Mouse (Mus musculus): ENCODE data around the gene Tcstv3.
"Not testable (repeated sequence)": the region's sequence is repeated elsewhere in the genome, so short reads cannot be mapped to it uniquely, and the experiment has no call there.

Tcstv3 gene

DNA sequence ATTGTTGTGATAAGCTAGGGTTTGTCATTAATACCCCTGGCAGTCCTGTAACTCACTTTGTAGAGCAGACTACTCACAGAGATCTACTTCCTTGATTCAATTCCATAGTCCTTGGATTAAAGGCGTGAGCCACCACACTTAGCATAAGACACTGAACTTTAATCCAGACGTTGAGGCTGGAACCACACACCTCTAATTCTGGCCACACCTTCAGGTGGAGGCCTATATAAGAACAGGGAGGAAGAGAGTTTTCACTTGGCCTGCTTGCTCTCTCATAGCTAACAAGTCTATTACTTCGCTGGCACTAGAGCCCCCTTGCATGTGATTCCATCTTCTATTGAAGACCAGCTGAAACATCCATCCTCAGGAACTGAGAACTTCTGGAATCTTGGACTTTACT lies at the start of gene Tcstv3:
Tcstv3 (plus strand) TSS at position 301 of the 400 bp plus-strand sequence.
- DNase-seq (ENCODE audit: extremely low spot score, low spot score): not testable (repeated sequence)

DNA sequence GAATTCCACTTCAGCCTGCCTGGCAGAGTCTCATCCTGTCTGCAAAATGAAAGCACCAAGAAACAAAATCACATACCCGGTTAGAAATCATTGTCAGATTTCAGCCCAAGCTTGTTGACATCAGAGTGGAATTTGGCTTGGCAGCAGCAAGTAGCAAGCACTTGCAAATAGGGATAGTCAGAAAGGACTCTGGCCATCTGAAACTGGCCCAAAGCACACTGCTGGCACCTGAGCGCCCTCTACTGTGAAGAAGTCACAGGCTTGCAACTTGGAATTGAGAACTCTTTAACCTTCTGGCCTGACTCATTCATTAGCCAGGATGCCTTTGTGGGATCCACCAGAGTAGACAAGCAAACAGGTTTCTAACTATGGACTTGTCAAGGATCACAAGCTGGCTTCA lies 38.8 kb upstream of the Tcstv3 start:
- not testable (repeated sequence) for DNase-seq (ENCODE audit: extremely low spot score, low spot score)

GRCm38 (mm10) chr13:120278784-120279183 lies 37.9 kb upstream of the Tcstv3 start:
- DNase-seq (ENCODE audit: extremely low spot score, low spot score): no peak

DNA sequence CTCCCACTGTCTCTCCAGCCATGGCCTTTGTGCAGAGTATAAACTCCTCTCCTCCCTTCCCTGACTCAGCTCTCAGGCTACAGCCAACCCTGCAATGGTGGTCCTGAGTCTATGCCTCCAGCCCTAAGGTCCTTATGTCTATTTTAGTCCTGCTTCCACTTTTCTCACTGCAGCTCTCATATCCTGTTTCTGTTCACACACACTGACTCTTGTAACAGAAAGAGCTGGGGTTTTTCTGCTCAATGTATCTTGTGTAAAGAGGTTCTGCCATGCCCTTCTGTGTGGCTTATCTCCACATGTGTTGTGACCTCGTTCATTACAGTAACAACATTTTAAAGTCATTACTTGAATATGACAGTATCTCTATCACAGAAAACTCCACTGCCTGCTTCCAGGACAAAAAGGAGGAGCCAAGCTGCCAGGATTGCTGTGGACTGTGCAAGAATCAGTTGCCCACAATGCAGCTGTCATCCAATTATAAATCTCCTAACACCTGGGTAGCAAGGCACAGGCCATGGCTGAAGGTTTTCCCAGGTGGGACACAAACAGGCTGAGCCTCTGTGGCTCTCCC lies 17.3 kb upstream of the Tcstv3 start:
- no peak for DNase-seq (ENCODE audit: extremely low spot score, low spot score)

GRCm38 (mm10) chr13:120299991-120300442 lies 16.7 kb upstream of the Tcstv3 start, which contains the start of gene BC147527:
Gene BC147527, plus strand, starts transcription at chr13:120300392.
- DNase-seq (ENCODE audit: extremely low spot score, low spot score): no peak

- DNase-seq (ENCODE audit: extremely low spot score, low spot score): no peak
Measured at GRCm38 (mm10) chr13:120300853-120301252, 15.8 kb upstream of the Tcstv3 start.

DNA sequence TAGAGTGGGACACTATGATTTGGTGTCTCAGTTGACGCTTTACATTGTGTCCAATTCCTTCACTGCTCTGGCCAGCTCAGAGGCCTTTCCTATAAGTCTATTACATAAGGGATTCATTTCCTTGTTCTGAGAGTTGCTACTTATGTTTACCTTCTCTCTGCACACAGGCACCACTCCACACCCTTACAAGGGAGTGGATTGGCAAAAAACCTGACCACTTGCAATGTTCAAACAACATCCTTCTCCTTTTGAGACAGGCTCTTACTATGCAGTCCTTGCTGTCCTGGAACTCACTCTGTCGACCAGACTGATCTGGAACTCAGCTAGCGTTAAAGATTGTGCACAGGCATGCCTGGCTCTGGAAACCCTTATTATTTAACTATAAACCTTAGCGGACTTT lies 5.9 kb upstream of the Tcstv3 start:
- no peak for DNase-seq (ENCODE audit: extremely low spot score, low spot score)

DNA sequence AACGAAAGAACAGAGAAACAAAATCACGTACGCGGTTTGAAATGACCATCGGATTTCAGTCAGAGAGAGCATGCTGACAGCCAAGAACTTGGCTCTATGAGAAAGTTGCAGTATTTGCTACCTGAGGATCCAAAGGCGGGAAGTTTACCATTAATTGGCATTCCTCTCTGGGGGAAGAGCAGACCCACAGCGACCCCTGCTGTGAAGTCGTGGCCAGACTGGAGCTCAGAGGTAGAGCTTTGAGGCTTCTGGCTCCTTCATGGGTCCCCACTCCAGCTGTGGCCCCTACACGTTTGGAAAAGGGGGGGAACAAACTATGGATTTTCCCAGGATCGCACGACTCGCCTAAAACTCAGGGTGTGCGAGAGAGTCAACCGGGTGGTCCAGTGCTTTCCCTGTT lies 3.1 kb upstream of the Tcstv3 start:
- DNase-seq (ENCODE audit: extremely low spot score, low spot score): peak; percentile 21

DNA sequence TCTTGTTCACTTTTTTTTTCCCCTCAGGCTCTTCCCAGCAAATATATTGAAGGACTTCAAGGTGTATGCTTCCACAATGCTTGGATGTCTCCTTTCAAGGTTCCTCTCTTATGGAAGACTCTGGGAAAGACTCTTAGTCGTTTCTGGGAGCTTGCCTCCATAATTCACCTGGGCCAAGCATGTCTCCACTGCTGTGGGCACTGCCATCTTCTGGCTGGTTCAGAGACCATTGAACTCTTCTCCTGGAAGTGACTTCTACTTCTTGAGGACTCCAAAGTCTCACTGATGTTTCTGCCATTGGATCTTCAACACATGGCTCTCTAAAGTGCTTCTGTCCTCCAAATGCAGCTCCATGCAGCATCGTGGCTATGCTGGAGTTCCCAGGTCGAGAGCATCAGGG lies 3.5 kb downstream of the Tcstv3 start:
- no peak for DNase-seq (ENCODE audit: extremely low spot score, low spot score)

GRCm38 (mm10) chr13:120320721-120321120 lies 4.0 kb downstream of the Tcstv3 start:
- no peak for DNase-seq (ENCODE audit: extremely low spot score, low spot score)

Data from neural tube, embryonic 10.5 days (tissue).